Mouse (Mus musculus): Measurements from ENCODE around the gene Ces2c. TPM values are rescaled to one million over a fixed set of nuclear protein-coding genes. Genes with fewer than 3 reads are reported as not detected.

Ces2c gene
- polyA plus RNA-seq (2012; rRNA removed): 1.4 and 1.5 TPM in 2 replicates

DNA sequence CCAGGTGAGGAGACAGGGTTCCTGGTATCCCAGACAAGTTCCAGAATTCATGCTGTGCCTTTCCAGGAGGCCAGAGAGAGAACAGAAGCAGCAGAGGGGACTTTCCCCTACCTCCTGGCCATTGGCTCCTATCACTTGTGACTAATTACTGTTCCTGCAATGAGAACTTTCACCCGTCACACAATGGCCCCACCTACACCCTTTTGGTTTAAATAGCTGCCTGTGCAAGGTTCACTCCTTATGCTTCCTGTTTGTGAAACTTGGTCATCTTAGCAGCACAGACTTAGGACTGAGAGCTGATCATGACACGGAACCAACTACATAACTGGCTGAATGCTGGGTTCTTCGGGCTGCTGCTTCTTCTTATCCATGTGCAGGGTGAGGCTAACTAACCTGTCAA lies at the start of gene Ces2c:
Gene Ces2c (plus strand): TSS at position 238 of the 400 bp plus-strand sequence.

DNA sequence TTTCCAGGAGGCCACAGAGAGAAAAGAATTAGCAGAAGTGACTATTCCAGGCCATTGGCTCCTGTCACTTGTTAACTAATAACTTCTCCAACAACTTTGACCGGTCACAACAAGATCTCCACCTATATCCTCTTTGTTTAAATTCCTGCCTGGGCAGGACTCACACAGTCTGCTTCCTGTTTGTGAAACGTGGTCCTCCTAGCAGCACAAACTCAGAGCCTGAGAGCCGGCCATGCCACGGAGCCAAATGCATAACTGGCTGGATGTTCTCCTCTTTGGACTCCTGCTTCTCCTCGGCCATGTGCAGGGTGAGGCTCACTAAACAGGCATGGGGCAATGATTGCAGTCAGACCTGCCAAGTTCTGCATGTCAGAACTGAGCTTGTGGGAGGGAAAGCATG lies 15.4 kb upstream of the Ces2c start, which contains the start of gene Ces2b:
Gene Ces2b (plus strand): TSS at position 133 of the 400 bp plus-strand sequence.

Other genes with a start within 250 kb of the Ces2c start
- gene Cdh16, start 222.7 kb upstream of the Ces2c start, polyA plus RNA-seq (2012; rRNA removed): 0.08 and 0.09 TPM in 2 replicates
- gene Rrad, start 215.7 kb upstream of the Ces2c start, polyA plus RNA-seq (2012; rRNA removed): 0.36 and 0.55 TPM in 2 replicates
- gene Ciao2b, start 205.1 kb upstream of the Ces2c start, polyA plus RNA-seq (2012; rRNA removed): 32.0 and 34.6 TPM in 2 replicates
- gene Ces2a, start 113.1 kb upstream of the Ces2c start, polyA plus RNA-seq (2012; rRNA removed): 101 and 104 TPM in 2 replicates
- gene Ces2b, start 15.5 kb upstream of the Ces2c start, polyA plus RNA-seq (2012; rRNA removed): 0.57 and 0.66 TPM in 2 replicates
- 12.9 and 19.2 TPM in 2 replicates for gene Ces2e, start 79.2 kb downstream of the Ces2c start, polyA plus RNA-seq (2012; rRNA removed)
- gene Ces2f, start 100.3 kb downstream of the Ces2c start, polyA plus RNA-seq (2012; rRNA removed): 0.02 and 0.03 TPM in 2 replicates
- 17.7 TPM in 2 replicates for gene Ces2g, start 114.7 kb downstream of the Ces2c start, polyA plus RNA-seq (2012; rRNA removed)
- 0.06 and 0.07 TPM in 2 replicates for gene Ces2h, start 153.8 kb downstream of the Ces2c start, polyA plus RNA-seq (2012; rRNA removed)
- 30.4 and 58.8 TPM in 2 replicates for gene Ces3a, start 201.5 kb downstream of the Ces2c start, polyA plus RNA-seq (2012; rRNA removed)
- gene Ces3b, start 236.7 kb downstream of the Ces2c start, polyA plus RNA-seq (2012; rRNA removed): 0.06 and 0.16 TPM in 2 replicates

Data from liver, embryonic 18 days (tissue).